ENCODE assay signal across 11 mouse cellular contexts in genomic region chr1:87379919-87380318, GRCm38 (mm10). TPM values are rescaled to one million over a fixed set of nuclear protein-coding genes. Genes with fewer than 3 reads are reported as not detected.
DNase-seq lines count a peak whose midpoint lies in the region; TF ChIP-seq lines count a peak whose summit lies in the region.
"Had no signal": no experiment of that assay in that cellular context is flagged by ENCODE, and none has a peak within 500 bp of the region (broad histone marks: within the 10 kb centered on the region; RNA-seq: fewer than 3 reads in every experiment).

No protein-coding gene starts in this region.

- no peaks in the 10 kb centered on the region for H3K27me3 ChIP-seq in E14TG2a.4 (ENCODE audit: insufficient read depth, low read length)
- H3K27me3 ChIP-seq: heart, embryonic 13.5 days had no signal

- no peak overlapping the region for H3K4me3 ChIP-seq in layer of hippocampus, adult 2 months
- no peak overlapping the region for H3K4me3 ChIP-seq in E14TG2a.4 (replicated peaks; ENCODE audit: low read length)
- H3K4me3 ChIP-seq: heart, embryonic 13.5 days had no signal

- H3K4me1 ChIP-seq in E14TG2a.4 (replicated peaks; ENCODE audit: low read depth, low read length), result peaks cover 36% of the 10 kb centered on the region
- H3K4me1 ChIP-seq: heart, embryonic 13.5 days had no signal

- H3K27ac ChIP-seq in layer of hippocampus, adult 2 months, result no peak overlapping the region
- H3K27ac ChIP-seq: heart, embryonic 13.5 days had no signal

- DNase-seq in layer of hippocampus, adult 2 months (ENCODE audit: low spot score in 2 of 2), result no peak
- DNase-seq in layer of hippocampus, adult 9-11 months, result no peak
- peak; percentile 28 for DNase-seq in NIH3T3 (ENCODE audit: low read depth)
- peak; percentile 64 for DNase-seq in lung, postnatal 36 days
- DNase-seq in urinary bladder, postnatal 4 days (ENCODE audit: low spot score in 2 of 2), result no peak
- DNase-seq in left cerebral cortex, postnatal 36 days (ENCODE audit: low spot score in 2 of 2), result no peak
- DNase-seq: adrenal gland, adult 8-10 months; cerebellum, postnatal 36 days; kidney, postnatal 14 days had no signal

- H3K9me3 ChIP-seq in E14TG2a.4 (ENCODE audit: low read length), result no peaks in the 10 kb centered on the region
- H3K9me3 ChIP-seq: heart, embryonic 13.5 days had no signal

- H3K36me3 ChIP-seq in E14TG2a.4 (ENCODE audit: insufficient read depth, low read length), result peaks cover 66% of the 10 kb centered on the region

- TF ChIP-seq CTCF in layer of hippocampus, adult 2 months (conservative IDR thresholded peaks at IDR 0.05), result peak; percentile 69
- peak; percentile 22; the same call in 1 of the 2 replicates for TF ChIP-seq CTCF in E14TG2a.4 (conservative IDR thresholded peaks at IDR 0.05; ENCODE audit: low read length)

- intact Hi-C loops in left cerebral cortex, postnatal 36 days (cut with DNase I), result no loop called here

RNA-seq across cellular contexts. Expression of gene Kcnj13, which starts 14.6 kb away (rescaled TPM):
- total RNA-seq in layer of hippocampus, adult 2 months (2021), result 1 to 10 TPM in 1 of 2 experiments, under 1 TPM in 1; 0.37 to 2.2 TPM
- 1 to 10 TPM; 2.1 to 3.9 TPM for total RNA-seq in left cerebral cortex, postnatal 36 days (2021)

RNA-seq across cellular contexts. Expression of gene Gigyf2, which starts 53.1 kb away (rescaled TPM):
- total RNA-seq in layer of hippocampus, adult 2 months (2021), result 100 to 1,000 TPM; 144 to 148 TPM
- total RNA-seq in left cerebral cortex, postnatal 36 days (2021), result 100 to 1,000 TPM; 106 to 121 TPM

Comparison
In these comparisons a context has a peak if more than half of its experiments do, and no peak if none do; other contexts are left out.
1. DNase-seq: peak in NIH3T3 (single experiment) and lung, postnatal 36 days (single experiment); none in layer of hippocampus, adult 2 months (0 of 2), layer of hippocampus, adult 9-11 months (single experiment), urinary bladder, postnatal 4 days (0 of 2) and left cerebral cortex, postnatal 36 days (0 of 2).